Mouse (Mus musculus): ENCODE data around the gene Sugct. TPM values are rescaled to one million over a fixed set of nuclear protein-coding genes. Genes with fewer than 3 reads are reported as not detected.

Sugct gene
- total RNA-seq, 1 experiment: 0.80 TPM

DNA sequence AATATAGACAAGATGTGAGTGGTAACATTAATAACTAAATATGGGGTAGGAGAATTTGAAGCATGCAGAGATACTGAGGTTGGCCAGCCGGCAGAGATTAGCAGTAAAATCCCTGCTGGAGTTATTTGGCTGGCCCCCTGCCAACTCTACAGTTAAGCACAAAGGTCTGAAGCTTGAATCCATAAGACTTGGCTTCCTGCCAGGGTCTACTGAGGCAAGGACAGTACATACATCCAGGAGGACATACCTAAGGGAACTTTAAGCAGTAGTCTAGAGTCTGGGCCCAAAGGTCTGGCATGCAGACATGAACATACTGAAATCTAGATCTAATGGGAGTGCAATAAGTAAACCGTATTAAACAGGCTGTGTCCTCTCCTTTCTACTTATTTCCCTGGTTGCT lies 865.8 kb downstream of the Sugct start:
- Histone ChIP-seq H3K4me1 (ENCODE audit: control insufficient read depth in 2 of 2, insufficient read depth in 2 of 2, low read length in 2 of 2, poor library complexity in 1 of 2) (peaks cover 7 to 9% of the 10 kb centered on the region in 2 experiments; a peak in 3 of 4 replicates), H3K27ac (ENCODE audit: insufficient read depth, low read depth, low read length, poor library complexity, severe bottlenecking) (peak overlapping the region; percentile 24), H3K9me3 (ENCODE audit: control insufficient read depth, insufficient read depth, low read depth, low read length) (no peaks in the 10 kb centered on the region), H3K9ac (ENCODE audit: insufficient read depth, low read depth, low read length, poor library complexity, severe bottlenecking) (no peak overlapping the region), H3K36me3 (ENCODE audit: control insufficient read depth, insufficient read depth, low read length, poor library complexity, severe bottlenecking) (no peaks in the 10 kb centered on the region; the same call in 1 of the 2 replicates), H3K4me3 (ENCODE audit: insufficient read depth in 1 of 2, low read depth in 1 of 2, low read length in 2 of 2, poor library complexity in 1 of 2, severe bottlenecking in 1 of 2) (no peak overlapping the region)
- DNase-seq (ENCODE audit: low read depth, low spot score): peak; percentile 42
- in situ Hi-C loops (cut with MboI; ENCODE audit: low sequenced_read_pairs in 2 of 2, unreplicated experiment in 2 of 2): no loop called here
- TF ChIP-seq ZNF384 (IDR thresholded peaks at IDR 0.05; ENCODE audit: low read depth, low read length) (no peak), HCFC1 (IDR thresholded peaks at IDR 0.05; ENCODE audit: borderline replicate concordance, insufficient read depth, low read length) (no peak), ZC3H11A (IDR thresholded peaks at IDR 0.05; ENCODE audit: borderline replicate concordance, low read depth, low read length) (no peak), CHD2 (IDR thresholded peaks at IDR 0.05; ENCODE audit: low read depth, low read length) (no peak)

DNA sequence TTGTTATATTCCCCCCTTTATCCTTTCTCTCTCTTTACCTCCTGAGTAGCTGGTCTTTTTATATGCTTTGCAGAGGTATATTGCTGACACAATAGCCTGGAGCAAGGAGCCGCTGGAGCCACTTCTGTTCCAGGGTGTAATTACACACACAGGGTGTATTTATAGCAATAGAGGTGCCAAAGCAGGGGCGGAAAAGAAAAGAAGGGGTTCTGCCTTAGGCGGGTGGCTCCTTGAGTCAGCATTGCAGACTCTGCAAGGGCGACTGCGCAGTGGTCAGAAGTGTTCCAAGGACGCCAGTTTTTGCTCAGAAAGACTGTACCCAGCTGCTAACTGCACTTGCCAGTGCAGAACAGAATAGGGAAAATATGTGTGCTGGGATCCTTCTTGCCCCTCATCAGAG lies 869.7 kb downstream of the Sugct start:
- in situ Hi-C loops (cut with MboI; ENCODE audit: low sequenced_read_pairs in 2 of 2, unreplicated experiment in 2 of 2): no loop called here
- H3K4me1 ChIP-seq (ENCODE audit: control insufficient read depth in 2 of 2, insufficient read depth in 2 of 2, low read length in 2 of 2, poor library complexity in 1 of 2): peaks cover 2 to 7% of the 10 kb centered on the region in 2 experiments; a peak in 2 of 4 replicates
- no peaks in the 10 kb centered on the region for H3K9me3 ChIP-seq (ENCODE audit: control insufficient read depth, insufficient read depth, low read depth, low read length)
- TF ChIP-seq CHD2 (IDR thresholded peaks at IDR 0.05; ENCODE audit: low read depth, low read length) (no peak), HCFC1 (IDR thresholded peaks at IDR 0.05; ENCODE audit: borderline replicate concordance, insufficient read depth, low read length) (no peak), ZNF384 (IDR thresholded peaks at IDR 0.05; ENCODE audit: low read depth, low read length) (no peak), ZC3H11A (IDR thresholded peaks at IDR 0.05; ENCODE audit: borderline replicate concordance, low read depth, low read length) (no peak), MAFK (IDR thresholded peaks at IDR 0.05; ENCODE audit: insufficient read depth, low read depth, low read length) (no peak)
- no peak overlapping the region for H3K9ac ChIP-seq (ENCODE audit: insufficient read depth, low read depth, low read length, poor library complexity, severe bottlenecking)
- DNase-seq (ENCODE audit: low read depth, low spot score): no peak
- no peaks in the 10 kb centered on the region for H3K36me3 ChIP-seq (ENCODE audit: control insufficient read depth, insufficient read depth, low read length, poor library complexity, severe bottlenecking)
- no peak overlapping the region for H3K27ac ChIP-seq (ENCODE audit: insufficient read depth, low read depth, low read length, poor library complexity, severe bottlenecking)
- no peak overlapping the region for H3K4me3 ChIP-seq (ENCODE audit: insufficient read depth in 1 of 2, low read depth in 1 of 2, low read length in 2 of 2, poor library complexity in 1 of 2, severe bottlenecking in 1 of 2)

DNA sequence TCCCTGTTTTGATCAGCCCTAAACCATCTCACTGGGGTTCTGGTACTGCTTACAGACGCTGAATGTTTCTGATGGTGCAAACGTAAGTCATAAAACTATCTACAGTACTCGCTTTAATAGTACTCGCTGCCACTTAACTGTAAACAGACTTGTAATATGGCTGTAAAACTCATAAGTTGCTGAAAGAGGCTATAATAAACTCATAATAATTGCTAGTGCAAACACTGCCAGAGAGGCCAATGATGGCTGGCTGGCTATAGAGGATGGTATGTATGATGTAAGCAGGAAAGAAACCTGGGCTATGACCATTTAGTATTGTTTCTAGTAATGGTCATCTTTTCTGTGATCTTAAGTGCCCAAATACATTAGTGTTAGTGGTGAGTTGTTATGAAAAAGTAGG lies 873.6 kb downstream of the Sugct start:
- DNase-seq (ENCODE audit: low read depth, low spot score): no peak
- no peak overlapping the region for H3K27ac ChIP-seq (ENCODE audit: insufficient read depth, low read depth, low read length, poor library complexity, severe bottlenecking)
- no peaks in the 10 kb centered on the region for H3K9me3 ChIP-seq (ENCODE audit: control insufficient read depth, insufficient read depth, low read depth, low read length)
- no peaks in the 10 kb centered on the region for H3K36me3 ChIP-seq (ENCODE audit: control insufficient read depth, insufficient read depth, low read length, poor library complexity, severe bottlenecking)
- in situ Hi-C loops (cut with MboI; ENCODE audit: low sequenced_read_pairs in 2 of 2, unreplicated experiment in 2 of 2): no loop called here
- TF ChIP-seq MAFK (IDR thresholded peaks at IDR 0.05; ENCODE audit: insufficient read depth, low read depth, low read length) (no peak), ZNF384 (IDR thresholded peaks at IDR 0.05; ENCODE audit: low read depth, low read length) (no peak), ZC3H11A (IDR thresholded peaks at IDR 0.05; ENCODE audit: borderline replicate concordance, low read depth, low read length) (no peak), CHD2 (IDR thresholded peaks at IDR 0.05; ENCODE audit: low read depth, low read length) (no peak), HCFC1 (IDR thresholded peaks at IDR 0.05; ENCODE audit: borderline replicate concordance, insufficient read depth, low read length) (no peak)
- no peak overlapping the region for H3K4me3 ChIP-seq (ENCODE audit: insufficient read depth in 1 of 2, low read depth in 1 of 2, low read length in 2 of 2, poor library complexity in 1 of 2, severe bottlenecking in 1 of 2)
- no peak overlapping the region for H3K9ac ChIP-seq (ENCODE audit: insufficient read depth, low read depth, low read length, poor library complexity, severe bottlenecking)
- H3K4me1 ChIP-seq (ENCODE audit: control insufficient read depth in 2 of 2, insufficient read depth in 2 of 2, low read length in 2 of 2, poor library complexity in 1 of 2): peaks cover 0 to 2% of the 10 kb centered on the region in 2 experiments; a peak in 1 of 4 replicates

DNA sequence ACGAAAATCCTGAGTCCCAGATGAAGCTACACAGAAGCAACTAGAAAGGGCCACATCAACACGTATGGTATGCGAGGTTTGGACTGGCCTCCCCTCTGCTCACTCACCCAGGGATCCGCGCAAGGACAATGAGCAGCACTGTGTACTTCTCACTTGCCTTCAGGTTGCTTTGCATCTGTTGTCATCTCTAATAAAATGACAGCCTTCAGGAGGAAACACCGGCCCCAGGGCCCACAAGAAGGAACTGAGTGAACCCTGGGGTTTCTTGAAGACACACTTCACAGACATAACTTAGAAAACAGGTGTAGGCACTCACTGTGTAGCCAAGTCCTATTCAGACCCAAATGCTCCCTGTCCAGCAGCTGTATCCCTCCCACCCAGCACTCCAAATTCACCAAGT lies 877.9 kb downstream of the Sugct start:
- in situ Hi-C loops (cut with MboI; ENCODE audit: low sequenced_read_pairs in 2 of 2, unreplicated experiment in 2 of 2): no loop called here

DNA sequence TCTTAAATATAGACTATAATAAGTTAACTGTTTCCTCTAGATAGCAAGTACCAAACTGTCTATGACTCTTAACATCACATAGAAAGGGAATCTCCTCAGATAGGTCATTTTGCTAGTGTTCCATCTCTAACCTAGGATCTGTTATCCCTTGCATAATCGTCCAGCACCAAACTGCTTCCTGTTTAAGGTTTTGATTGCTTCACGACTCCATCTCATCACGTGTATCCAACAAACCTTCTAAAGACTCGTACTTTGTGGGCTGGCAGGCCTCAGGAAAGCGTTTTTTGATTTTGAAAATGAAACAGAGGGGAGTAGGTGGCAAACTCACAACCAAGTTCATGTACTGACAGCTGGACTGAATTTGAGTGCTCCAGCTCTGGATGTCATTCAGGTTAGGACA lies 878.6 kb downstream of the Sugct start:
- in situ Hi-C loops (cut with MboI; ENCODE audit: low sequenced_read_pairs in 2 of 2, unreplicated experiment in 2 of 2): no loop called here
- Histone ChIP-seq H3K4me1 (ENCODE audit: control insufficient read depth in 2 of 2, insufficient read depth in 2 of 2, low read length in 2 of 2, poor library complexity in 1 of 2) (no peaks in the 10 kb centered on the region), H3K36me3 (ENCODE audit: control insufficient read depth, insufficient read depth, low read length, poor library complexity, severe bottlenecking) (no peaks in the 10 kb centered on the region), H3K4me3 (ENCODE audit: insufficient read depth in 1 of 2, low read depth in 1 of 2, low read length in 2 of 2, poor library complexity in 1 of 2, severe bottlenecking in 1 of 2) (no peak overlapping the region), H3K9ac (ENCODE audit: insufficient read depth, low read depth, low read length, poor library complexity, severe bottlenecking) (no peak overlapping the region), H3K9me3 (ENCODE audit: control insufficient read depth, insufficient read depth, low read depth, low read length) (no peaks in the 10 kb centered on the region), H3K27ac (ENCODE audit: insufficient read depth, low read depth, low read length, poor library complexity, severe bottlenecking) (no peak overlapping the region)
- DNase-seq (ENCODE audit: low read depth, low spot score): no peak
- TF ChIP-seq ZC3H11A (IDR thresholded peaks at IDR 0.05; ENCODE audit: borderline replicate concordance, low read depth, low read length): no peak
- no peak for TF ChIP-seq CHD2 (IDR thresholded peaks at IDR 0.05; ENCODE audit: low read depth, low read length)
- no peak for TF ChIP-seq HCFC1 (IDR thresholded peaks at IDR 0.05; ENCODE audit: borderline replicate concordance, insufficient read depth, low read length)
- TF ChIP-seq MAFK (IDR thresholded peaks at IDR 0.05; ENCODE audit: insufficient read depth, low read depth, low read length): no peak

More for the DNA sequence above, 877.9 kb downstream of the Sugct start:
- no peaks in the 10 kb centered on the region for H3K9me3 ChIP-seq (ENCODE audit: control insufficient read depth, insufficient read depth, low read depth, low read length)
- no peak overlapping the region for H3K27ac ChIP-seq (ENCODE audit: insufficient read depth, low read depth, low read length, poor library complexity, severe bottlenecking)
- H3K9ac ChIP-seq (ENCODE audit: insufficient read depth, low read depth, low read length, poor library complexity, severe bottlenecking): no peak overlapping the region
- TF ChIP-seq ZNF384 (IDR thresholded peaks at IDR 0.05; ENCODE audit: low read depth, low read length) (no peak), CHD2 (IDR thresholded peaks at IDR 0.05; ENCODE audit: low read depth, low read length) (no peak), HCFC1 (IDR thresholded peaks at IDR 0.05; ENCODE audit: borderline replicate concordance, insufficient read depth, low read length) (no peak), ZC3H11A (IDR thresholded peaks at IDR 0.05; ENCODE audit: borderline replicate concordance, low read depth, low read length) (no peak), MAFK (IDR thresholded peaks at IDR 0.05; ENCODE audit: insufficient read depth, low read depth, low read length) (no peak)
- no peak overlapping the region for H3K4me3 ChIP-seq (ENCODE audit: insufficient read depth in 1 of 2, low read depth in 1 of 2, low read length in 2 of 2, poor library complexity in 1 of 2, severe bottlenecking in 1 of 2)
- DNase-seq (ENCODE audit: low read depth, low spot score): no peak
- H3K36me3 ChIP-seq (ENCODE audit: control insufficient read depth, insufficient read depth, low read length, poor library complexity, severe bottlenecking): no peaks in the 10 kb centered on the region
- no peaks in the 10 kb centered on the region for H3K4me1 ChIP-seq (ENCODE audit: control insufficient read depth in 2 of 2, insufficient read depth in 2 of 2, low read length in 2 of 2, poor library complexity in 1 of 2)
